Mouse (Mus musculus) ES-Bruce4 (cell line): ENCODE measurements around the gene Tbcel.

ENCODE experiments used
- CTCF ChIP-seq: IDR thresholded peaks from one replicate; pipeline ENCODE4 v1.8.1; 2011; ENCODE audit warnings: low read depth, low read length
- EP300 ChIP-seq: IDR thresholded peaks from 2 replicates; pipeline ENCODE4 v1.6.1; 2011; ENCODE audit warnings: low read depth, low read length; ENCODE audit not compliant: insufficient read depth
- POLR2A ChIP-seq: IDR thresholded peaks from one replicate; pipeline ENCODE4 v1.8.1; 2011; ENCODE audit warnings: low read length; ENCODE audit not compliant: insufficient read depth

GRCm38 (mm10) chr9:42458741-42459515 is 48.7 kb downstream of the Tbcel start:
- no peak for TF ChIP-seq POLR2A
- TF ChIP-seq CTCF: no peak
- TF ChIP-seq EP300: peak; percentile 67; the same call in 1 of the 2 replicates
